Mouse (Mus musculus) lung, adult 2 months (tissue): ENCODE measurements at regions not wholly inside any gene's neighbourhood (a gene's known extent, or its start where the extent isn't known, plus 50 kb on each side); places are given as distances from the start of the nearest gene placed in this dataset.

Experiments
- CTCF ChIP-seq: fragments of 200-500 bp; IDR thresholded peaks from 2 replicates; pipeline ENCODE4 v1.5.1; 2011; ENCODE audit warnings: mild to moderate bottlenecking, low read length, control low read depth; ENCODE audit not compliant: insufficient read depth
- POLR2A ChIP-seq: fragments of 200-500 bp; IDR thresholded peaks from 2 replicates; pipeline ENCODE4 v1.6.1; 2011; ENCODE audit warnings: low read depth, mild to moderate bottlenecking, control low read depth, low read length, borderline replicate concordance; ENCODE audit errors: extremely low read depth

DNA sequence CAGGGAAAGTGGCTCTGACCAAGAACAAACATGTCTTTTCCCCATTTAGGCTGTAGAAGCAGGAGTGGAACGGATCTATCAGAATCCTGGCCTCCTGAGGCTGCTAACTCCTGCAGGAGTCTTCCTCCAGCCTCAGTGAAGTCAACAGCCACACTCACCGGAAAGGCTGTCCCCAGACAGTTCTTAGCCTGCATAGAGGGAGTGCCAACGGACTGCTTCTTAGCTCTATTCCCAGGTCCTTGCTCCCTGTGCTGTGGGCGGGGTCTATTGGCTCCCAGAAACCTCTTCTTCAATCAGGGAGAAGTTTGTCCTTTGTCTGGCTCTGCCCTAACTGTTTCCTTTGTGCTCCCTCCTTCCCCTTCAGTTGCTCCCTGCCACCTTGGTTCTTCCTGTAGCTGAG, 266.3 kb downstream of the Zfp704 start:
- no peak for TF ChIP-seq POLR2A
- TF ChIP-seq CTCF = no peak
